Mouse (Mus musculus) stomach, postnatal 0 days (tissue): Measurements from ENCODE around the gene Hist1h2bj.

ENCODE experiments used
- CTCF ChIP-seq: IDR thresholded peaks from 2 replicates; pipeline ENCODE4 v1.5.1; 2016; ENCODE audit warnings: antibody characterized with exemption, low read depth, mild to moderate bottlenecking, moderate library complexity
- EP300 ChIP-seq: optimal IDR thresholded peaks from 2 replicates; pipeline ENCODE3; 2016; ENCODE audit warnings: antibody characterized with exemption

DNA sequence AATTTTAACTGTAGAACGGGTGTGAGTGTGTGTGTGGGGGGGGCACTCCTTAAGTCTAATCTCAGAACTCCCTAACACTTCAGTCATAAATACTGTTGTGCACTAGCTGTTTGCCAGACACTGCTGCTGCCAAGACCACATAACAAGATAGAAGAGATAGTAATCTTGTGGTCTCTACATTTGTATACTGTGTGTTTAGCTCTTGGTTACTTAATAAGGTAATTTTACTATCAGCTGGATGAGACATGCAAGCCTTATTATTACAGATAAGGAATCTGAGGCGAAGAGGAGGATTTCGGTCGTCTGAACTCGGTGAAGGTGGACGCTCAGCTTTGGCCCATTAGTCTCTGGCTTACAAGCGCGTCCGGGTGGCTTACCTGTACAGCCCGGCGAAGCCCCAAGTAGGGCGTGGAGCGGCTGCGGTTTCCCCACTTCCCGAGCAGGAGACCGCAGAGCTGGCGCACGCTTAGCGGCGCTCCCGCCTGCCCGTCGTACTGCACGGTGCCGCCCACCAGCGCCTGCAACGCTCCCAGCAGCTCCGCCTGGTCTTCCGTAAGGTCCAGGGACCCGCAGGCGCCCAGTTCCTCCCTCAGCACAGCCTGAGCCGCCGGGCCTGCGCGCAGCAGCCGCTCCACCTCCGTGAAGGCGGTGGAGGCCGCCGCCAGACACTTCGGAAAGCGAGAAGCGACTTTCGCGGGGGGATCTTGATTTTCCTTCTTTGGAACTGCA, 37.2 kb upstream of the Hist1h2bj start:
- TF ChIP-seq EP300 (no peak), CTCF (no peak)
